Mouse (Mus musculus): ENCODE data around the gene Kif16b. TPM values are rescaled to one million over a fixed set of nuclear protein-coding genes. Genes with fewer than 3 reads are reported as not detected.

The Kif16b gene
- polyA plus RNA-seq, 1 experiment from 2014 or later = 6.4 TPM

GRCm38 (mm10) chr2:142731778-142732092 is 169.6 kb downstream of the Kif16b start:
- no peak for TF ChIP-seq CTCF (IDR thresholded peaks at IDR 0.05)
- no peak for TF ChIP-seq EP300 (IDR thresholded peaks at IDR 0.05)
- Histone ChIP-seq H3K4me3 (ENCODE audit: low read depth, low read length) (no peak overlapping the region), H3K27me3 (replicated peaks; ENCODE audit: insufficient read depth, low read length) (no peaks in the 10 kb centered on the region), H3K4me1 (ENCODE audit: insufficient read depth, low read depth, low read length) (no peaks in the 10 kb centered on the region), H3K9me3 (ENCODE audit: low read length) (no peaks in the 10 kb centered on the region), H3K9ac (replicated peaks; ENCODE audit: low read depth) (no peak overlapping the region), H3K4me2 (replicated peaks; ENCODE audit: low read depth, low read length) (no peak overlapping the region), H3K27ac (ENCODE audit: low read length) (no peak overlapping the region), H3K36me3 (ENCODE audit: insufficient read depth, low read length) (no peaks in the 10 kb centered on the region)
- WGBS = 29% methylated on average over 1 of the region's 1 CpGs
- ATAC-seq (no peak), DNase-seq (ENCODE audit: low spot score) (no peak)

- no peak for DNase-seq (ENCODE audit: low spot score)
- Histone ChIP-seq H3K27ac (ENCODE audit: low read length) (no peak overlapping the region), H3K4me2 (replicated peaks; ENCODE audit: low read depth, low read length) (no peak overlapping the region), H3K9ac (replicated peaks; ENCODE audit: low read depth) (no peak overlapping the region), H3K36me3 (ENCODE audit: insufficient read depth, low read length) (no peaks in the 10 kb centered on the region), H3K4me1 (ENCODE audit: insufficient read depth, low read depth, low read length) (no peaks in the 10 kb centered on the region), H3K9me3 (ENCODE audit: low read length) (no peaks in the 10 kb centered on the region), H3K27me3 (replicated peaks; ENCODE audit: insufficient read depth, low read length) (no peaks in the 10 kb centered on the region), H3K4me3 (ENCODE audit: low read depth, low read length) (no peak overlapping the region)
- 70% methylated on average over 10 of the region's 10 CpGs for WGBS
- ATAC-seq = no peak
- no peak for TF ChIP-seq EP300 (IDR thresholded peaks at IDR 0.05)
- no peak for TF ChIP-seq CTCF (IDR thresholded peaks at IDR 0.05)
Observed at GRCm38 (mm10) chr2:142731016-142731777, 170.1 kb downstream of the Kif16b start.

- no peak for ATAC-seq
- no peaks in the 10 kb centered on the region for H3K36me3 ChIP-seq (ENCODE audit: insufficient read depth, low read length)
- H3K4me2 ChIP-seq (replicated peaks; ENCODE audit: low read depth, low read length) = no peak overlapping the region
- H3K4me3 ChIP-seq (ENCODE audit: low read depth, low read length) = no peak overlapping the region
- no peaks in the 10 kb centered on the region for H3K27me3 ChIP-seq (replicated peaks; ENCODE audit: insufficient read depth, low read length)
- WGBS = 81% methylated on average over 7 of the region's 7 CpGs
- no peak for DNase-seq (ENCODE audit: low spot score)
- TF ChIP-seq CTCF (IDR thresholded peaks at IDR 0.05) = no peak
- no peak for TF ChIP-seq EP300 (IDR thresholded peaks at IDR 0.05)
- no peaks in the 10 kb centered on the region for H3K9me3 ChIP-seq (ENCODE audit: low read length)
- H3K27ac ChIP-seq (ENCODE audit: low read length) = no peak overlapping the region
- H3K9ac ChIP-seq (replicated peaks; ENCODE audit: low read depth) = no peak overlapping the region
- H3K4me1 ChIP-seq (ENCODE audit: insufficient read depth, low read depth, low read length) = no peaks in the 10 kb centered on the region
Observed at GRCm38 (mm10) chr2:142724215-142725001, 176.9 kb downstream of the Kif16b start.

- no peak for ATAC-seq
- Histone ChIP-seq H3K27ac (ENCODE audit: low read length) (no peak overlapping the region), H3K4me1 (ENCODE audit: insufficient read depth, low read depth, low read length) (no peaks in the 10 kb centered on the region), H3K4me3 (ENCODE audit: low read depth, low read length) (no peak overlapping the region), H3K9ac (replicated peaks; ENCODE audit: low read depth) (no peak overlapping the region), H3K9me3 (ENCODE audit: low read length) (no peaks in the 10 kb centered on the region), H3K4me2 (replicated peaks; ENCODE audit: low read depth, low read length) (no peak overlapping the region), H3K27me3 (replicated peaks; ENCODE audit: insufficient read depth, low read length) (no peaks in the 10 kb centered on the region), H3K36me3 (ENCODE audit: insufficient read depth, low read length) (no peaks in the 10 kb centered on the region)
- DNase-seq (ENCODE audit: low spot score) = no peak
- TF ChIP-seq CTCF (IDR thresholded peaks at IDR 0.05) = no peak
- TF ChIP-seq EP300 (IDR thresholded peaks at IDR 0.05) = no peak
- WGBS = 81% methylated on average over 2 of the region's 2 CpGs
Observed at GRCm38 (mm10) chr2:142720174-142720573, 181.2 kb downstream of the Kif16b start.

- DNase-seq (ENCODE audit: low spot score) (no peak), ATAC-seq (no peak)
- TF ChIP-seq CTCF (IDR thresholded peaks at IDR 0.05) = no peak
- no peak for TF ChIP-seq EP300 (IDR thresholded peaks at IDR 0.05)
- Histone ChIP-seq H3K4me2 (replicated peaks; ENCODE audit: low read depth, low read length) (no peak overlapping the region), H3K36me3 (ENCODE audit: insufficient read depth, low read length) (no peaks in the 10 kb centered on the region), H3K9ac (replicated peaks; ENCODE audit: low read depth) (no peak overlapping the region), H3K4me3 (ENCODE audit: low read depth, low read length) (no peak overlapping the region), H3K4me1 (ENCODE audit: insufficient read depth, low read depth, low read length) (no peaks in the 10 kb centered on the region), H3K27ac (ENCODE audit: low read length) (no peak overlapping the region), H3K9me3 (ENCODE audit: low read length) (no peaks in the 10 kb centered on the region), H3K27me3 (replicated peaks; ENCODE audit: insufficient read depth, low read length) (no peaks in the 10 kb centered on the region)
Observed at GRCm38 (mm10) chr2:142718998-142719397, 182.3 kb downstream of the Kif16b start.

- H3K4me1 ChIP-seq (ENCODE audit: insufficient read depth, low read depth, low read length) = no peaks in the 10 kb centered on the region
- no peak overlapping the region for H3K27ac ChIP-seq (ENCODE audit: low read length)
- no peak overlapping the region for H3K9ac ChIP-seq (replicated peaks; ENCODE audit: low read depth)
- ATAC-seq (no peak), DNase-seq (ENCODE audit: low spot score) (no peak)
- H3K4me3 ChIP-seq (ENCODE audit: low read depth, low read length) = no peak overlapping the region
- H3K4me2 ChIP-seq (replicated peaks; ENCODE audit: low read depth, low read length) = no peak overlapping the region
- H3K9me3 ChIP-seq (ENCODE audit: low read length) = no peaks in the 10 kb centered on the region
- no peaks in the 10 kb centered on the region for H3K27me3 ChIP-seq (replicated peaks; ENCODE audit: insufficient read depth, low read length)
- WGBS = 71% methylated on average over 4 of the region's 4 CpGs
- no peak for TF ChIP-seq CTCF (IDR thresholded peaks at IDR 0.05)
- no peak for TF ChIP-seq EP300 (IDR thresholded peaks at IDR 0.05)
- no peaks in the 10 kb centered on the region for H3K36me3 ChIP-seq (ENCODE audit: insufficient read depth, low read length)
Observed at GRCm38 (mm10) chr2:142717591-142717990, 183.7 kb downstream of the Kif16b start.

Data from lung, postnatal 0 days (tissue).